Mouse (Mus musculus) liver, embryonic 14 days (tissue): ENCODE data around the gene Ces1e. TPM values are rescaled to one million over a fixed set of nuclear protein-coding genes. Genes with fewer than 3 reads are reported as not detected.

Experiments used
- polyA plus RNA-seq: library from polyadenylated mRNA; depleted of rRNA; stranded (reverse); fragments of >200 nt; gene quantifications from 2 replicates; pipeline ENCODE4 v1.2.3, GENCODE M21; 2012; rRNA removed

The Ces1e gene
- polyA plus RNA-seq: 1.3 and 1.5 TPM in 2 replicates

DNA sequence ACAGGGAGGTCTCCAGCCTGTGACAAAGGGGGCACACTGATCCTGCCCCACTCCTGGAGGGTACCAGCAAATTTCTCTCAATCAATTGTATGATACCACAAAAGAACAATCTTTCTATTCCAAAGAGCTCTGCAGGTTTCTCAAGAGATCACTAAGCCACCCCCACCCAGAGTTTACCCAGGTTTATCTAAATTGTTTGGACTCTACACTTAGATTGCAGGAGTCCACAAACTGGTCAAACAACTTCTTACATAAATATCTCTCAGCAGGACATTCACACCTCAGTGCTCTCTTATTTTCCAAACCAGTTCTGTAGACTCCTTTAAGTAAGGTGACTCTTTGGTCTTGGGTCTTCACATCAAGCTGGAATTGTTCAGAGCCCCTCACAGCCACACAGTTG lies at the start of gene Ces1e:
Gene Ces1e (minus strand): TSS at position 174 of the 400 bp plus-strand sequence.

DNA sequence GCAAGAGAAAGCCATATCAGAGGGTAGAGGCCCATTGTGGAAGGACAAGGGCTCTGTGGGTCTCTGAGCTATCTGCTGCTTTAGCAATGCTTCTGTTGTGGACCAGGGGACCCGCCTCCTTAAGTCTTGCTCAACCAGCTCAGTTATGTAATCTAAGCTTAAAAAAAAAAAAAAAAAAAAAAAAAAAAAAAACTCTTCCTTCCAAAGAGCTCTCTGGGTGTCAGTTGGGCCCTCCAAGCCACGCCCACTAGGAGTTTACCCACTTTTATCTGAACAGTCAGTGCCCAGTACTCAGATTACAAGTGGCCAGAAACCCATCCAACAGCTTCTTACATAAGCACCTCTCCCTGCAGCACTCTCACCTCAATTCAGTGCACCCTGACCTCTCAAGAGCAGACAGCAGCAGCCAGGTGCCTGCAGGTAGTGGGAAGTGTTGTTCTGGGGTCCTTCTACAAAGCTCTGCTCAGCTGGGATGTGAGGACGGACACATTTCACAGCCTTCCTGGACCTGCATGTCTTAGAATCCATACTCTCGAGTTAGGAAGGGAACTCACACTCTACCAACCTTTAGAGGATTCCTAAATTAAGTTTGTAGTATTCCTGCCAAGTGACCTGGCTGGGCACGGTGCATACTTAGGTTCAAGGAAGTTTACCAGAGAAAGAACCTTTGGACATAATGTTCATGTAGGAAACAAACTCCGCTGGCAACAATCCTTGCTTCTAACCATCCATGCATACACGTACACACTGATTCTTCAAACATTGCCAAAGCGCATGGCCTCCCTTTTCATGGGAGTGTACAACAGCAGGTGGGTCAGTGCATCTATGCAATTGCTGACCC lies 31.5 kb downstream of the Ces1e start, which contains the start of gene Ces1d:
Gene Ces1d (minus strand): TSS at position 154 of the 841 bp plus-strand sequence.

Other genes starting within 250 kb of the Ces1e start
- gene Ces1a, start 181.4 kb downstream of the Ces1e start, polyA plus RNA-seq: not detected in 2 replicates
- gene Ces1b, start 149.6 kb downstream of the Ces1e start, polyA plus RNA-seq: not detected in 2 replicates
- gene Ces1c, start 98.3 kb downstream of the Ces1e start, polyA plus RNA-seq: 1.5 and 1.6 TPM in 2 replicates
- 16.9 and 21.4 TPM in 2 replicates for gene Ces1d, start 31.8 kb downstream of the Ces1e start, polyA plus RNA-seq
- 0.15 and 0.16 TPM in 2 replicates for gene Ces1f, start 50.1 kb upstream of the Ces1e start, polyA plus RNA-seq
- gene Ces1g, start 107.7 kb upstream of the Ces1e start, polyA plus RNA-seq: 1.2 and 1.4 TPM in 2 replicates
- not detected in 2 replicates for gene Ces1h, start 150.1 kb upstream of the Ces1e start, polyA plus RNA-seq